Mouse (Mus musculus) embryonic facial prominence, embryonic 14.5 days (tissue): ENCODE results near the gene Edn1. TPM values are rescaled to one million over a fixed set of nuclear protein-coding genes. Genes with fewer than 3 reads are reported as not detected.
A peak's percentile ranks its signal among the peaks of the same experiment; 100 is the strongest.

Experiments
- ATAC-seq: fragments of 200-750 bp; cut with Nextera tagmentation; 2 replicates; pipeline ENCODE4 v1.8.0; 2017; ENCODE audit warnings: low read depth, moderate number of reproducible peaks, moderate TSS enrichment
- DNase-seq: peaks from one replicate; pipeline ENCODE4 v3.0.0-alpha.2; 2015; ENCODE audit warnings: low spot score
- H3K27ac ChIP-seq: fragments of 300-500 bp; sonication (generic); replicated peaks from 2 replicates; pipeline ENCODE4 v1.5.1; 2014; ENCODE audit warnings: low read depth, mild to moderate bottlenecking, low read length, moderate library complexity
- H3K27me3 ChIP-seq: fragments of 300-500 bp; sonication (generic); replicated peaks from 2 replicates; pipeline ENCODE4 v1.6.1; 2014; ENCODE audit warnings: low read length; ENCODE audit not compliant: control insufficient read depth, insufficient read depth
- H3K36me3 ChIP-seq: fragments of 300-500 bp; sonication (generic); 2 replicates; pipeline ENCODE4 v1.6.1; 2014; ENCODE audit warnings: low read length, mixed read lengths; ENCODE audit not compliant: control insufficient read depth, insufficient read depth
- H3K4me1 ChIP-seq: fragments of 300-500 bp; sonication (generic); 2 replicates; pipeline ENCODE4 v1.6.1; 2014; ENCODE audit warnings: antibody characterized with exemption, low read length; ENCODE audit not compliant: control insufficient read depth, insufficient read depth
- H3K4me2 ChIP-seq: fragments of 300-500 bp; sonication (generic); 2 replicates; pipeline ENCODE4 v1.6.1; 2014; ENCODE audit warnings: low read depth, mild to moderate bottlenecking, low read length, moderate library complexity, mixed read lengths
- H3K4me3 ChIP-seq: fragments of 300-500 bp; sonication (generic); 2 replicates; pipeline ENCODE4 v1.5.1; 2014; ENCODE audit warnings: low read depth, mild to moderate bottlenecking, low read length
- H3K9ac ChIP-seq: fragments of 300-500 bp; sonication (generic); 2 replicates; pipeline ENCODE4 v1.6.1; 2014; ENCODE audit warnings: low read depth, mild to moderate bottlenecking, low read length, moderate library complexity, mixed read lengths
- H3K9me3 ChIP-seq: fragments of 300-500 bp; sonication (generic); 2 replicates; pipeline ENCODE4 v1.6.1; 2016; ENCODE audit warnings: low read length; ENCODE audit not compliant: control insufficient read depth
- WGBS: fragments of 180-500 bp; shearing (Covaris S2); extraction: QIAGEN DNeasy Blood & Tissue Kit; methylation state at CpG from one replicate; pipeline ENCODE4 v1.1.7; 2014; 5-methylcytosine and 5-hydroxymethylcytosine counted together
- polyA plus RNA-seq: library from polyadenylated mRNA; unstranded; fragments of >200 nt; fragmentation: Nextera tagmentation; extraction: Ambion mirVana; gene quantifications from 2 replicates; pipeline ENCODE4 v1.2.1, GENCODE M21; 2014

Edn1 gene
- 2.4 and 2.9 TPM in 2 replicates for polyA plus RNA-seq

GRCm38 (mm10) chr13:42301161-42301721 lies at the start of gene Edn1:
TSS of gene Edn1 (plus strand) at chr13:42301476.
- DNase-seq (peak; percentile 72), ATAC-seq (peak; percentile 59)
- Histone ChIP-seq H3K4me3 (peak within 1 kb of the TSS; percentile 38), H3K9me3 (no peaks in the 10 kb centered on the region), H3K4me1 (no peaks in the 10 kb centered on the region), H3K27me3 (peaks cover 18% of the 10 kb centered on the region), H3K36me3 (no peaks in the 10 kb centered on the region), H3K9ac (peak within 1 kb of the TSS; percentile 27), H3K27ac (no peak within 1 kb of the TSS), H3K4me2 (peak within 1 kb of the TSS; percentile 60)
- 1% methylated on average over 26 of the region's 26 CpGs for WGBS

DNA sequence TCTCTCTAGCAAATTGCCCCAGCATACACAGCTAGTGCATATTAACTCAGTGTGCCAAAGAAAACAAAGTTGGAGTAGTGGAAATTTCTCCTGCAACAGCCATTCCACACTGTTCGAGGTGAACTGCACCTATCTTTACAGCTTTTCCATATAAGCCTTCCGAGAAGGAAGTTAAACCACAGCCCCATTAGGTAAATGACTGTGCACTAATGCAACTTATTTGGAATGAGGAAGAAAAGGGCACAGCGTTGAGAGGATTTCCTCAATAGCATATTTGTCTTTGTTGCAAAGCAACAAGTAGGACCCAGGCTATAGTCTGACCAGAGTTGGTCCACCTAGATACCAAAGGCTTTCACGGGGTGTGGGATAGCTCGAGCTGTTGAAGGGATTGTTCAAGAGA lies 47.5 kb upstream of the Edn1 start:
- Histone ChIP-seq H3K4me1 (no peaks in the 10 kb centered on the region), H3K4me2 (no peak overlapping the region), H3K9ac (no peak overlapping the region), H3K27ac (no peak overlapping the region), H3K9me3 (no peaks in the 10 kb centered on the region), H3K36me3 (no peaks in the 10 kb centered on the region), H3K4me3 (no peak overlapping the region), H3K27me3 (no peaks in the 10 kb centered on the region)
- ATAC-seq (no peak), DNase-seq (no peak)
- 77% methylated on average over 5 of the region's 5 CpGs for WGBS

DNA sequence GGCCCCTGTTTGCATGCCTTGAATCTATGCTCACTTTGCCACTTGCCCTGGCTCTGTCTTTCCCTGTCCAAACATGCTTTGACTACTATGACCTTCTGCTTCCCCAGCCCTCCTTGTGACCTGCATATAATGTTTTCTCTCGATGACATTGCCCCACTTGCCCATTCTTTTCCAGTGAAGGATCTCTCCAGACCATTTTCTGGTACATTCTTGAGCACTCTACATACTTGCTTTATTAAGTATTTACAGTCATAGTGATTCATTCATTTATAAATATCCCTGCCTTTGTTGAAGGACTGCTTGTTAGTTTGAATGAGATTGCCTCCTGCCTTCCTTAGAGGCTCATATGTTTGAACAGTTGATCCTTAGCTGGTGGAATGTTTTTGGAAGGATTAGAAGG lies 46.2 kb upstream of the Edn1 start:
- no peak overlapping the region for H3K4me2 ChIP-seq
- no peaks in the 10 kb centered on the region for H3K36me3 ChIP-seq
- 73% methylated on average over 1 of the region's 1 CpGs for WGBS
- no peak for DNase-seq
- H3K4me3 ChIP-seq, result no peak overlapping the region
- no peak overlapping the region for H3K9ac ChIP-seq
- ATAC-seq, result no peak
- no peak overlapping the region for H3K27ac ChIP-seq
- no peaks in the 10 kb centered on the region for H3K4me1 ChIP-seq
- H3K27me3 ChIP-seq, result no peaks in the 10 kb centered on the region
- no peaks in the 10 kb centered on the region for H3K9me3 ChIP-seq

- no peaks in the 10 kb centered on the region for H3K27me3 ChIP-seq
- no peak overlapping the region for H3K9ac ChIP-seq
- peak; percentile 25 for DNase-seq
- H3K9me3 ChIP-seq, result no peaks in the 10 kb centered on the region
- H3K4me3 ChIP-seq, result no peak overlapping the region
- H3K4me2 ChIP-seq, result no peak overlapping the region
- H3K4me1 ChIP-seq, result no peaks in the 10 kb centered on the region
- ATAC-seq, result no peak
- H3K27ac ChIP-seq, result no peak overlapping the region
- 80% methylated on average over 5 of the region's 5 CpGs for WGBS
- H3K36me3 ChIP-seq, result no peaks in the 10 kb centered on the region
Observed at GRCm38 (mm10) chr13:42258422-42258821, 42.9 kb upstream of the Edn1 start.

GRCm38 (mm10) chr13:42260667-42261066 lies 40.6 kb upstream of the Edn1 start:
- no peak overlapping the region for H3K4me2 ChIP-seq
- ATAC-seq (no peak), DNase-seq (no peak)
- no peaks in the 10 kb centered on the region for H3K36me3 ChIP-seq
- WGBS, result 86% methylated on average over 6 of the region's 6 CpGs
- H3K27ac ChIP-seq, result no peak overlapping the region
- no peaks in the 10 kb centered on the region for H3K27me3 ChIP-seq
- no peak overlapping the region for H3K4me3 ChIP-seq
- no peaks in the 10 kb centered on the region for H3K4me1 ChIP-seq
- H3K9me3 ChIP-seq, result no peaks in the 10 kb centered on the region
- no peak overlapping the region for H3K9ac ChIP-seq

DNA sequence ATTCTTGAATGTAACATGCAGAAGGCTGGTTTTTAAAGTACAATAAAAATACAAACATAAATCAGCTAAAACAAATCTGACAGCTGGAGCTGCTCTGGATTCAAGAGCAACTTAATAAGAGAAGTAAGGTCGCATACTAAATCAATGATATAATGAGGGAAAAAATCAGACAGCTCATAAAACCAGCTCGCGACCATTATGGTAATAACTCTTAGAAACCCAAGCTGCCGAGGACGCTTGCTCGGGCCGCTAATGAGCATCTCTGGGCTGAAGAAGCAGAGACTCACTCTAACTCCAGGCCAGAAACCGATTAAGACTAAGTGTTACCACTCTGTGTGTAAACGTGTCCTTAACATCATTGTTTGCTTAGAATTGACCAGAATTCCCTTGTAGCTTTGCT lies 31.2 kb upstream of the Edn1 start:
- ATAC-seq (no peak), DNase-seq (no peak)
- Histone ChIP-seq H3K27me3 (no peaks in the 10 kb centered on the region), H3K4me2 (no peak overlapping the region), H3K36me3 (no peaks in the 10 kb centered on the region), H3K4me3 (no peak overlapping the region), H3K9ac (no peak overlapping the region), H3K4me1 (no peaks in the 10 kb centered on the region), H3K9me3 (no peaks in the 10 kb centered on the region), H3K27ac (no peak overlapping the region)
- WGBS, result 72% methylated on average over 9 of the region's 9 CpGs

- no peaks in the 10 kb centered on the region for H3K36me3 ChIP-seq
- DNase-seq (no peak), ATAC-seq (no peak)
- H3K4me3 ChIP-seq, result no peak overlapping the region
- H3K27me3 ChIP-seq, result no peaks in the 10 kb centered on the region
- H3K9me3 ChIP-seq, result no peaks in the 10 kb centered on the region
- no peaks in the 10 kb centered on the region for H3K4me1 ChIP-seq
- H3K9ac ChIP-seq, result no peak overlapping the region
- WGBS, result 84% methylated on average over 9 of the region's 9 CpGs
- H3K4me2 ChIP-seq, result no peak overlapping the region
- H3K27ac ChIP-seq, result no peak overlapping the region
Observed at GRCm38 (mm10) chr13:42276774-42277454, 24.4 kb upstream of the Edn1 start.

DNA sequence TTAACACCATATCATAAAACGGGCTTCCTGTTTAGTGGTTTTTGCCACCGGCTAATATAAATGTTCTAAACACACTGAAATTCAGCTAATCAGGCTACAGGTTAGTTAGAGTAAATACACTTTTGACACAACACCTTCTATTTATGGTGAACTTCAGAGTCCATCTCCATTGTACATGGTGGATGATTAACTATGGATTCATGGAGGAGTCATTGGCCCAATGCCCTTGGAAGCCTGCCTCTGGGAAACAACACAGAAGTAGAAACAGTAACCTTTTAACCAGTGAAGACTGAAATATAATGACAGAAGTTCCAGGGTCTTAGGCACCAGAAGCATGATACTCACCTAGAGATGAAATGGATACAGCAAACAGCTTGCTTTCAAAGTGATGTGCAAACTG lies 23.5 kb upstream of the Edn1 start:
- no peak overlapping the region for H3K9ac ChIP-seq
- no peaks in the 10 kb centered on the region for H3K9me3 ChIP-seq
- H3K4me2 ChIP-seq, result no peak overlapping the region
- H3K27me3 ChIP-seq, result no peaks in the 10 kb centered on the region
- DNase-seq (no peak), ATAC-seq (no peak)
- no peak overlapping the region for H3K4me3 ChIP-seq
- H3K36me3 ChIP-seq, result no peaks in the 10 kb centered on the region
- H3K27ac ChIP-seq, result no peak overlapping the region
- no peaks in the 10 kb centered on the region for H3K4me1 ChIP-seq
- 93% methylated on average over 2 of the region's 2 CpGs for WGBS

DNA sequence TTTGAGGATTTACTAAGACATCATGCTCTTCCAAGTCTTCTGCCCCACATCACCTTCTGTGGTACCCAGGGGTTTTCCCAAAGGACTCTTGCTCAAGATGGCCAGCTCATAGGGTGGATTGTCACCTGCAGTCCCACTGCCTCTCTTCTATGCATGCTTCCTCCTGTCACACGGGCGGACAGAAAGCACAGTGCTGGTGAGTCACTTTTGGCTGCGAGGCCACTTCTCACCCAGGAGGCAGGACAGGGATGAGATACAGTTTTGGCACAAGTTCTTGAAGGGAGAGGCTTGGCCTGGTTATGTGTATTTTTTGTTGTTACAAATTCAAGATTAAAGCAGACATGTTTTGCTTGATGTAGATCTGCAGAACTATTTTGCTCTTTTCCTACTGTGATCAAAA lies 15.4 kb upstream of the Edn1 start:
- WGBS, result 80% methylated on average over 3 of the region's 3 CpGs
- H3K9ac ChIP-seq, result no peak overlapping the region

More for the DNA sequence above, 15.4 kb upstream of the Edn1 start:
- no peak overlapping the region for H3K4me2 ChIP-seq
- H3K9me3 ChIP-seq, result no peaks in the 10 kb centered on the region
- no peak overlapping the region for H3K4me3 ChIP-seq
- no peak for ATAC-seq
- no peak for DNase-seq
- no peak overlapping the region for H3K27ac ChIP-seq
- no peaks in the 10 kb centered on the region for H3K27me3 ChIP-seq
- peaks cover 5% of the 10 kb centered on the region; the same call in 1 of the 2 replicates for H3K4me1 ChIP-seq
- no peaks in the 10 kb centered on the region for H3K36me3 ChIP-seq
